Mouse (Mus musculus) limb, embryonic 10.5 days (tissue): ENCODE results near the gene Fbxo41. TPM values are rescaled to one million over a fixed set of nuclear protein-coding genes. Genes with fewer than 3 reads are reported as not detected.
"Not testable (repeated sequence)": the region's sequence is repeated elsewhere in the genome, so short reads cannot be mapped to it uniquely, and the experiment has no call there.

Experiments
- DNase-seq: peaks from one replicate; pipeline ENCODE4 v3.0.0-alpha.2; 2017; ENCODE audit warnings: low spot score
- H3K27ac ChIP-seq: fragments of 300-500 bp; sonication (generic); 2 replicates; pipeline ENCODE4 v1.5.1; 2016; ENCODE audit warnings: mild to moderate bottlenecking
- H3K27me3 ChIP-seq: fragments of 300-500 bp; sonication (generic); 2 replicates; pipeline ENCODE4 v1.6.1; 2016; ENCODE audit warnings: low read depth, mild to moderate bottlenecking; ENCODE audit not compliant: poor library complexity, severe bottlenecking
- H3K36me3 ChIP-seq: fragments of 300-500 bp; sonication (generic); 2 replicates; pipeline ENCODE4 v1.6.1; 2016; ENCODE audit warnings: mild to moderate bottlenecking, moderate library complexity
- H3K4me1 ChIP-seq: fragments of 300-500 bp; sonication (generic); 2 replicates; pipeline ENCODE4 v1.6.1; 2016
- H3K4me3 ChIP-seq: fragments of 300-500 bp; sonication (generic); 2 replicates; pipeline ENCODE4 v1.5.1; 2016; ENCODE audit warnings: mild to moderate bottlenecking, moderate library complexity
- H3K9me3 ChIP-seq: fragments of 300-500 bp; sonication (generic); replicated peaks from 2 replicates; pipeline ENCODE4 v1.6.1; 2016; ENCODE audit warnings: mild to moderate bottlenecking
- WGBS: fragments of 180-500 bp; shearing (Covaris S2); methylation state at CpG from one replicate; pipeline ENCODE4 v1.1.7; 2016; 5-methylcytosine and 5-hydroxymethylcytosine counted together
- polyA plus RNA-seq: library from polyadenylated mRNA; unstranded; fragments of >200 nt; fragmentation: Nextera tagmentation; extraction: Ambion mirVana; gene quantifications from 2 replicates; pipeline ENCODE4 v1.2.1, GENCODE M21; 2016

Fbxo41 gene
- polyA plus RNA-seq, 1 experiment from 2014 or later: 2.0 TPM

DNA sequence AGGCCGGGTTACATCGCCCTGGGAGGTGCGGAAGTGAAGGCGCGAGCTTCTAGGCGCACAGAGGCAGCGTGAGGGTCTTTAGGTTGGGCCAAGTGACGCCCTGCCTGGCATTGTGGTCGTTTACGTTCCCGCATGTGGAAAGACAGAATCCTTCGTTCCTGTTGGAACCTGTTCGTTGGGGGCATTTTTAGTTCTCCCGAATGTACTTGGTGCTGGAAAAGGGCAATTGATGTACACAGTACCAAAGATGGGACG, 50.5 kb downstream of the Fbxo41 start:
- peaks cover 34% of the 10 kb centered on the region for H3K36me3 ChIP-seq
- H3K4me1 ChIP-seq: peaks cover 30% of the 10 kb centered on the region
- peak overlapping the region; percentile 69 for H3K4me3 ChIP-seq
- H3K27ac ChIP-seq: peak overlapping the region; percentile 94
- under 1% methylated on average over 15 of the region's 15 CpGs for WGBS
- H3K27me3 ChIP-seq: no peaks in the 10 kb centered on the region
- no peaks in the 10 kb centered on the region for H3K9me3 ChIP-seq
- no peak for DNase-seq

DNA sequence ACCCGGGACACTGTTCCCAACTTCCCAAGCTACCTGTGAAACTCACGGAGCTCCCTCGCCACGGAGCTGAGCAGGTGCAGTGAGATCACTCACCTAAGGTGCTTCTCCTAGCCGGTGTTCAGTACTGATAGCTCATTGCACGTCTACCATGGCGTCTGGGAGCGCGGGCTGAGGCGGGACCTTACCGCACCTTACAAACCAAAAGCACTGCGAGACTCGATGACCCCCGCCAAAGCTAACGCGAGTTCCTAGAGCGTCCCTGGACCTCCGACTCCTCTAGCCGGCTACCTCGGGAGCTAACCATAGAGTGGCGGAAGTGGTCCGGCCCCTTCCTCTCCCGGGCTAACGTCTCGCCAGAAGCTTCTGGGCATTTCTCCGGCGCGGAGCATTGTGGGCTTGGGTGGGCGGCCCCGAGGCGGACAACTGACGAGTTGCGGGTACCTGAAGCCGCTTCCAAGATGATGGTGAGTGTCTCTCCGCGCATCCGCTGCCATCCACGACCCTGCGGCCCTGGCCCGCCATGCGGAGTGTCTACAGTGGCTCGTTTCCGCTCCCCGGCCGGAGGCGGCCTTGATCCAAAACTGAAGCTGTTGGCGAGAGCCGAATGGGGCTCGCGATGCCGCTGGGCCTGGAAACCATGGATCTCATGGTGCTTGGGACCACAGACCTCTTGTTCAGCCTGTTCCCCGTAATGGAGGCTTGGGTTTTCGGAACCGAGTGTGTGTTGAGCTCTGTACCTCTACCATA, 51.0 kb downstream of the Fbxo41 start, which contains the start of gene Pradc1:
Gene Pradc1, minus strand, starts transcription at position 307 of the 747 bp plus-strand sequence.
- Histone ChIP-seq H3K4me1 (peaks cover 30% of the 10 kb centered on the region), H3K9me3 (no peaks in the 10 kb centered on the region), H3K27me3 (no peaks in the 10 kb centered on the region), H3K27ac (peak within 1 kb of the TSS; percentile 94), H3K36me3 (peaks cover 34% of the 10 kb centered on the region), H3K4me3 (peak within 1 kb of the TSS; percentile 69)
- under 1% methylated on average over 54 of the region's 54 CpGs for WGBS
- peak; percentile 98 for DNase-seq

DNA sequence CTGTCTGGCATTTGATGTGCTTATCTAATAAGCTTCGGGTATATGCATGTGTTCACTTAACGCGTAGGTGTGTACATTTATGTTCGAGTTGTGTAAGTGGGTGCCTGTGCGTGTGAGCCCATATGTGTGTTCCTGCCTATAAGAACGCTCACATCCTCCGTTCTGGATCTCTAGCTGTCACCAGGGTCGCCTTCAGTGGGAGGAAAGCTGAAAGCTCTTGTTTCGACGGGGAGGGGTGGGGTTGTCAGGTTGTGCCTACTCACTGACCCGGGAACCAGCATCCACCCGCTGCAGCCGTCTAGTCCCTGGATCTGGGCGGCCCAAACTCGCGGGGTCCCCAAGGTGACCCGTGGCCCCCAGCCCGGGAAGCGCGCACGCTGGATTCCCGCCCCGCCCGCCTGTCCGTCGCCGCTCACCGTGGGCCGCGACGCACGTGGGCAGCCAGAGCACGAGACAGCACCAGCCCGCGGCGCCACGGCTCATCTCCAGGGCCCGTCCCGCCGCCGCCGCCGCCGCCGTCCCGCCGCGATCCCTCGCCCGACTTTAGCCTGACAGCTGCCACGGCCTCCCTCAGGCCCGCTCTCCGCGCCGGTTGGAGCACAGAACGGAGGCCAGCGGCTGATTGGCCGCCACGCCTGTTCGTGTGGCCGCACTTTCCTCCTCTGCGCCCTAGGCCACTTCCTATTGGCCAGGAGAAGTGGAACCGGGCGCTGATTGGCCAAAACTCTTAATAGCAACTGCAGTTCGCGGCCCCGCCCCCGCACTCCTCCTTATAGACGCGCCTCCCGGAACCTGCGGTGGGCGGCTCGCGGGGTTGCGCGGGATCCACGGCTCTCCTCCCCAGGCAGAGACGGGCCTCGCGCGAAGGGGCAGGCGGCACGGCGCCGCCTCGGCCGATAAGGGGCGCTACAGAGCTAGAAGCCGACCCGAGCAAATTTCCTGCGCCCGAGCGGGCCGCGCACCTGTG, 51.8 kb downstream of the Fbxo41 start, which contains the start of gene Cct7:
Gene Cct7, plus strand, starts transcription at position 818 of the 967 bp plus-strand sequence.
- 3% methylated on average over 96 of the region's 96 CpGs for WGBS
- DNase-seq: peak; percentile 95

DNA sequence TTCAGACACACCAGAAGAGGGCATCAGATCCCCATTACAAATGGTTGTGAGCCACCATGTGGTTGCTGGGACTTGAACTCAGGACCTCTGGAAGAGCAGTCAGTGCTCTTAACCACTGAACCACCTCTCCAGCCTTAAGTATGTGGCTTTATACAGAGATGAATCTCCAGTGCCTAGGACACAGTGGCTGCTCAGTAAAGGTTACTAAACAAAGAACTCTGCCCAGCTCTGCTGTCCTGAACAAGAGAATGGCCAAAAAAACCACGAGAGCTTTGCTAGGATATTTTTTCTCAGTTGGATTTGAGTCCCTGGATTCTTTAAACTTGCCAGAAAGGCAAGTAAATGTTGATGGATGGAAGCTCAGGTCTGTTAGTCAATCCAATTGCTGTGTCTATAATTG, 52.7 kb downstream of the Fbxo41 start:
- H3K27me3 ChIP-seq, H3K27ac ChIP-seq, H3K9me3 ChIP-seq, DNase-seq: not testable (repeated sequence)
- H3K4me1 ChIP-seq: peaks cover 30% of the 10 kb centered on the region
- 64% methylated on average over 1 of the region's 1 CpGs for WGBS
- peaks cover 40% of the 10 kb centered on the region for H3K36me3 ChIP-seq
- peak overlapping the region; percentile 69 for H3K4me3 ChIP-seq

More for the DNA sequence above, 51.8 kb downstream of the Fbxo41 start, which contains the start of gene Cct7:
- H3K27me3 ChIP-seq: no peaks in the 10 kb centered on the region
- H3K27ac ChIP-seq: peak within 1 kb of the TSS; percentile 94
- peaks cover 30% of the 10 kb centered on the region for H3K4me1 ChIP-seq
- H3K9me3 ChIP-seq: no peaks in the 10 kb centered on the region
- H3K4me3 ChIP-seq: peak within 1 kb of the TSS; percentile 69
- peaks cover 35% of the 10 kb centered on the region for H3K36me3 ChIP-seq

DNA sequence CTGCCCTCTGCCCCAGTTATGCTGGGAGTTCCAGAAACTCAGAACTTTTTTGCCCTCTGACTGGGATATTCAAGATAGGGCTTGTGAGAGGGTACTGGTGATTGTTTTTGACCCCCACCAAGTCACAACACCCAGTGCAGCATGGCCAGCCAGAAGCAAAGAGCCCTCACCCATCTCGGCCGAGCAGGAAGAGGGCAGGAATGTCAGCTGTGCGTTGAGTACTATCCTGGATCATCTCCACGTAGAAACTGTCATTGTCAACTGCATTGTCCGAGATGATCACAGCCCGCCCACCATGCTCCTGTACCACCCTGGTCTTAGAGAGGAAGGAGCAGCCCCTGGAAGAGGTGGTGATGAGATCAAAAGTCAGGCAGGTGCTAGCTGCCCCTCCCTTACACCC, 55.4 kb downstream of the Fbxo41 start:
- peaks cover 52% of the 10 kb centered on the region for H3K36me3 ChIP-seq
- 91% methylated on average over 6 of the region's 6 CpGs for WGBS

DNA sequence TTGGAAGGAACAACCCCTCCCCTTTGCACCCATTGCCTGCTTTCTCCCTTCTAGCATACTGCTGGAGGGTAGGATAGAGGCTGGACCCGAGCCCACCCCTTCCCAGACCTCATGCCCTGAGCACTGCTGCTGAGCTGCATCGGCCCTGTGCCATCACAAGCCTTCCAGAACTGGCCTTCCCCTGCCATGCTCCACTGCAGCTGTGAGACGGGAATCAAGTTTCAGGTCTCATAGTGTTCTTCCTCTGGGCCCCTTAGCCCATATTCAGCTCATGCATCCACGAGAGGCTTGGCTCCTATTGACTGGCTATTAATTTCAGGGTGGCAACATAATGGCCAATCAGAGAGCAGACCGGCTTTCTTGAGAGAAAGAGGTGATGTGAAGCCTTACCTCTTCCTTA, 57.5 kb downstream of the Fbxo41 start:
- Histone ChIP-seq H3K27ac (no peak overlapping the region), H3K4me3 (no peak overlapping the region), H3K4me1 (peaks cover 1% of the 10 kb centered on the region), H3K36me3 (peaks cover 73% of the 10 kb centered on the region), H3K27me3 (no peaks in the 10 kb centered on the region), H3K9me3 (no peaks in the 10 kb centered on the region)
- 87% methylated on average over 5 of the region's 5 CpGs for WGBS
- no peak for DNase-seq

More for the DNA sequence above, 55.4 kb downstream of the Fbxo41 start:
- Histone ChIP-seq H3K4me3 (no peak overlapping the region), H3K9me3 (no peaks in the 10 kb centered on the region), H3K4me1 (peaks cover 10% of the 10 kb centered on the region), H3K27ac (no peak overlapping the region), H3K27me3 (no peaks in the 10 kb centered on the region)
- no peak for DNase-seq

DNA sequence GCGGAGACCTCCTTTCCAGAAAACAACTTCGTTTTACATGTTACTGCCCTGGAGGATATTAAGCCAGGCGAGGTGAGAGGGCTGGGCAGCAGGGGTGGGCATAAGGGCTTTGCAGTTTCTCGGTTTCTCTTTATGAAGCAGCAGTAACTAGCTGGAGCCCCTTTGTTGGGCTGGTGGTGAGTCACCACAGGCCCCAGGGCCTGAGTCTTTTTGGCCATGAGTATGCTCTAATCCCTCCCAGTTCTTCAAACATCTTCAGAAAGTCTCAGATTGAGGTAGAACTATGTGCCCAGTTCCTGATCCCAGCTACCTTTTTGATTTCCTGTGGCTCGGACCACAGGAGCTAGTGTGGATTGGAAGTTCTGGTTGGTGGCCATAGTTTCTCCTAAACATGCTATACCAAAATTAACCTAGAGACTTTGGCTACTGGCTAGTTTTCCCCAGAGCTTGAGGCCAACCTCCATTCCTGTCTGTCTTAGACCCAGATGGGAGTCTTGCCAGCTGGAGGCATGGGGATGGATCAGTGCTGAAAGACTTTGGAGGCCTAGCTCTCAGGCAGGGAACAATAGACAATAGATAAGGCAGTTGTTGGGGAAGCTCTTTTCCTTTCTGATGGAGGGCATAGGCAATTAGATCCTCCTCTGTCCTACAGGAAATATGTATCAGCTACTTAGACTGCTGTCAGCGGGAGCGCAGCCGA, 58.4 kb downstream of the Fbxo41 start:
- H3K27me3 ChIP-seq: no peaks in the 10 kb centered on the region
- no peak for DNase-seq
- H3K36me3 ChIP-seq: peaks cover 82% of the 10 kb centered on the region
- no peaks in the 10 kb centered on the region for H3K4me1 ChIP-seq
- no peaks in the 10 kb centered on the region for H3K9me3 ChIP-seq
- WGBS: 89% methylated on average over 8 of the region's 8 CpGs
- no peak overlapping the region for H3K4me3 ChIP-seq
- H3K27ac ChIP-seq: no peak overlapping the region

DNA sequence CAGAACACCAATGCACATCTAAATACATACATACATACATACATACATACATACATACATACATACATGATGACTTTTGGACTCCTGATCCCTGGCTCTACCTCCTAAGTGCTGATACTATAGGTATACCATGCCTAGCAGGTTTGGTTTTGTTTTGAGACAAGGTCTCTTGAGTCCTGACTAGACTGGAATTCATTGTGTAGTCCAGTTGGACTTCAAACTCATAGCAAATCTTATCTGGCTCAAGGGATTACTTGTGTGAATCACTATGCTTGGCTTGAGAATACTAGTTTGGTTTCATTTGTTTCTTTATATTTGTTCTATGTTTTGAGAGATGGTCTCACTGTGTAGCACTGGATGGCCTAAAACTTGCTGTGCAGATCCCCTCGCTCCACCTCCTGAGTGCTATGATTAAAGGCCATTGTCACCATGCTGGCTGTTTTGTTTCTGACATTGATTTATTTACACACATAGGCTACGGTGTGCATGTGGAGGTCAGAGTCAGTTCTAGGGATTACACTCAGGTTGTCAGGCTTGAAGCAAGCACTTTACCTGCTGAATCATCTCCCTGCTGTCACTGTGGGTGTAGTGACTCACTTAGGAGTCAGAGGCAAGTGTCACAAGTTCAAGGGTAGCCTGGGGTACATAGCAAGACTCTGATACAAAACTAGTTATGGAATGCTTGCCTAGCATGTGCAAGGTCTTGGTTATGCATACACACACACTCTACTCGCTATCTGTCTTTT, 59.1 kb downstream of the Fbxo41 start:
- H3K27me3 ChIP-seq: no peaks in the 10 kb centered on the region
- H3K27ac ChIP-seq: no peak overlapping the region
- no peak overlapping the region for H3K4me3 ChIP-seq
- H3K36me3 ChIP-seq: peaks cover 89% of the 10 kb centered on the region
- H3K9me3 ChIP-seq: no peaks in the 10 kb centered on the region
- no peak for DNase-seq
- 91% methylated on average over 3 of the region's 3 CpGs for WGBS
- no peaks in the 10 kb centered on the region for H3K4me1 ChIP-seq

DNA sequence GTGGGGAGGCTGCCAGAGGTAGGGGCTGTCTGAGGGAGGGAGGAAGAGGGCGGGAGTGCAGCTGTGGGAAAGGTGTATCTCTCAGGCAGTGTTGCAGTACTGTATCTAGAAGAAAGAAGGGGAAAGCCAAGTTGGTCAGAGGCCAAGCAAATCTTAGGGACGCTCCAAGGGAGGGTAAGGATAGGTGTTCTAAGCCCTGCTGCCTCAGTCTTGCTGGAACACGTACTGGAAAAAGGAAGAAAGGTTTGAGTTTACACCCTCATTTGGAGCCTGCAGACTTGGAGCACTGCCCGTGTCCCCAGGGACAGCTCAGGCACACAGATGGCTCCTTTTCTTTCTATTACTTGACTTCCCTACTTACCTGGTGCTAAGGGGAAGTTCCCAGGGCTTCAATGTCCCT, 61.7 kb downstream of the Fbxo41 start:
- no peak overlapping the region for H3K4me3 ChIP-seq
- no peak for DNase-seq
- H3K36me3 ChIP-seq: peaks cover 81% of the 10 kb centered on the region
- no peaks in the 10 kb centered on the region for H3K27me3 ChIP-seq
- 92% methylated on average over 4 of the region's 4 CpGs for WGBS
- no peaks in the 10 kb centered on the region for H3K4me1 ChIP-seq
- no peak overlapping the region for H3K27ac ChIP-seq
- no peaks in the 10 kb centered on the region for H3K9me3 ChIP-seq

DNA sequence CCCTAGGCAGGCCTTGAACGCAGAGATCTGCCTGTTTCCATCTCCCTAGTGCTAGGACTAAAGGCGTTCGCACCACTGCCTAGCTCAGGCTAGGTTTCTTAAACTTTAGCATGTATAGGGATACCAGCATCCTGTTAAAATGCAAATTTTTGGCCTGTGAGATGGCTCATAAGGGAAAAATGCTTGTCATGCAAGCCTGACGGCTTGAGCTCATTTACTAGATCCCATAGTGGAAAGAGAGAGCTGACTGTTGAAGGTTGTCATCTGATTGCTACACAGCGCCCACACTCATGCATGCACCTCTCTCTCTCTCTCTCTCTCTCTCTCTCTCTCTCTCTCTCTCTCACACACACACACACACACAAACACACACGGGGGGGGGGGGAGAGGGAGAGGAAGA, 66.2 kb downstream of the Fbxo41 start:
- no peaks in the 10 kb centered on the region for H3K27me3 ChIP-seq
- DNase-seq: no peak
- H3K9me3 ChIP-seq: no peaks in the 10 kb centered on the region
- peaks cover 38% of the 10 kb centered on the region for H3K36me3 ChIP-seq
- WGBS: 90% methylated on average over 5 of the region's 6 CpGs
- H3K4me3 ChIP-seq: no peak overlapping the region
- H3K27ac ChIP-seq: no peak overlapping the region
- H3K4me1 ChIP-seq: peaks cover 14% of the 10 kb centered on the region

DNA sequence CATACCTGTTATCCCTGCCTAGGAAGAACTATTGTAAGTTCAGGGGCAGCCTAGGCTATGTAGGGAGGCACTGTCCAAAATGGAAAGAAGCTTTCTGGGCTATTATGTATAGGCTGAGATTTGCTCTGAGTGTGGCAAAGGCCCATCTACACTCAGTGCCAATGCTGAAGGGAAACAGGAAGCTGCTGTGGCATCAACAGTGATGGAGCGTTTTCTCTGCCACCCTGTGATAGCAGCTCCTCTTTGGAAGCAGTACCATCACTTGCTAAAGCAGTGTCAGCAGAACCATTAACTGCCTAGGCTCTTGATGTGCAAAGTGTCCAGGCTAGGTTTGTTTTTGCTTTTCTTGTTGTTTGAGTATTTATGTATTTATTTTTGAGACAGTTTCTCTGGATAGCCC, 66.6 kb downstream of the Fbxo41 start:
- Histone ChIP-seq H3K36me3 (peaks cover 34% of the 10 kb centered on the region), H3K27ac (no peak overlapping the region), H3K27me3 (no peaks in the 10 kb centered on the region), H3K4me1 (peaks cover 17% of the 10 kb centered on the region), H3K4me3 (no peak overlapping the region), H3K9me3 (no peaks in the 10 kb centered on the region)
- no peak for DNase-seq
- WGBS: 93% methylated on average over 1 of the region's 1 CpGs

DNA sequence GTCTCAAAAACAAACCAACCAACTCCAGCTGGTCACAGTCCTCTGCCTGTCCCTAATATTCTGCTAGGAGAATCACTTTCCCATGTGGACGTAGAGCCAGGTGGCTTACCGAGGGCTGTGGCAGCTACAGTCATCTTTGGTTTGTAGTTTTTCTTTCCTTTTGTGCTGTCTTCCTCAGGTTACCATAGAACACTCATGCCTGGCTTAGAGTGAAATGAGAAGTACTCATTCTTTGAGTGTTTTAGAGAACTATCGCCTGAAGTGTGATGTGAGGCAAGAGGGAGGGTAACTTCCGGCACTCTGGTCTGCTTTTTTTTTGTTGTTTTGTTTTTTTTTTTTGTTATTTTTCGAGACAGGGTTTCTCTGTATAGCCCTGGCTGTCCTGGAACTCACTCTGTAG, 68.9 kb downstream of the Fbxo41 start:
- Histone ChIP-seq H3K27me3 (no peaks in the 10 kb centered on the region), H3K4me3 (no peak overlapping the region), H3K36me3 (peaks cover 10% of the 10 kb centered on the region), H3K27ac (no peak overlapping the region), H3K4me1 (peaks cover 17% of the 10 kb centered on the region), H3K9me3 (no peaks in the 10 kb centered on the region)
- 84% methylated on average over 5 of the region's 5 CpGs for WGBS
- DNase-seq: no peak
